In the genomic region with DNA sequence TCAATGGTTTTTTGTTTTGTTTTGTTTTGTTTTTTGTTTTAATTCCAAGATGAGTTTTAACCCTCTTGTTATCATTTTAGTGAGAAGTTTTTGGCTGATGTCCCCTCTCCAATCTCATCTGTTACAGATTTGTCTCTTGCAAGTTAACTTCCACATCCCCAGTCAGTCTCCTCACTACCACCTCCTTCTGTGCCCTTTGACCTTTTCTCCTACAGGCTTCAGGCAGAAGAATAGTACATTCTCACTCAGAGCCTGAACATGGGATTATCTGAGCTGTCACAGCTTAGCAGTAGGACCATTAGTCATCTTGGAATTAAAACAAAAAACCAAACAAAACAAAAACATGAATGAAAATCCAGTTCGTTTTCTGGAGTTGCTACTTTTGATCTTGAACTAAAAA, we compare ENCODE assay signal across 25 mouse cellular contexts.
DNase-seq lines count a peak whose midpoint lies in the region; ATAC-seq lines count a peak whose summit lies in the region.
"Had no signal": no experiment of that assay in that cellular context is flagged by ENCODE, and none has a peak within 500 bp of the region (broad histone marks: within the 10 kb centered on the region; RNA-seq: fewer than 3 reads in every experiment).

No protein-coding gene starts in this region.

- ATAC-seq in limb, embryonic 11.5 days (ENCODE audit: insufficient number of reproducible peaks, low FRiP score, low TSS enrichment, low read depth), result no peak
- ATAC-seq in lung, embryonic 16.5 days (ENCODE audit: low read depth), result peak; percentile 74; the same call in 1 of the 2 replicates
- ATAC-seq: forebrain, embryonic 13.5 days; forebrain, embryonic 16.5 days; hindbrain, postnatal 0 days had no signal

- no peaks in the 10 kb centered on the region for H3K36me3 ChIP-seq in limb, embryonic 11.5 days (ENCODE audit: control insufficient read depth, insufficient read depth, low read length)
- no peaks in the 10 kb centered on the region for H3K36me3 ChIP-seq in limb, embryonic 10.5 days
- H3K36me3 ChIP-seq in lung, embryonic 16.5 days (ENCODE audit: control insufficient read depth, insufficient read depth, low read length), result no peaks in the 10 kb centered on the region
- H3K36me3 ChIP-seq: forebrain, embryonic 10.5 days; heart, embryonic 10.5 days; heart, embryonic 13.5 days had no signal

- H3K27me3 ChIP-seq in limb, embryonic 11.5 days (ENCODE audit: control insufficient read depth, insufficient read depth, low read length), result no peaks in the 10 kb centered on the region
- no peaks in the 10 kb centered on the region for H3K27me3 ChIP-seq in limb, embryonic 10.5 days (ENCODE audit: low read depth, poor library complexity, severe bottlenecking)
- no peaks in the 10 kb centered on the region for H3K27me3 ChIP-seq in lung, embryonic 16.5 days (ENCODE audit: control insufficient read depth, insufficient read depth, low read depth, low read length)
- H3K27me3 ChIP-seq: forebrain, embryonic 13.5 days; heart, embryonic 13.5 days had no signal

- H3K27ac ChIP-seq in limb, embryonic 11.5 days (replicated peaks; ENCODE audit: low read depth, low read length), result no peak overlapping the region
- no peak overlapping the region for H3K27ac ChIP-seq in limb, embryonic 10.5 days
- no peak overlapping the region for H3K27ac ChIP-seq in lung, embryonic 16.5 days (ENCODE audit: low read length)
- H3K27ac ChIP-seq: forebrain, embryonic 10.5 days; forebrain, embryonic 13.5 days; heart, adult 2 months; heart, embryonic 10.5 days; heart, embryonic 13.5 days; hindbrain, embryonic 14.5 days; hindbrain, postnatal 0 days had no signal

- H3K4me3 ChIP-seq in limb, embryonic 11.5 days (ENCODE audit: low read depth, low read length), result no peak overlapping the region
- H3K4me3 ChIP-seq in limb, embryonic 10.5 days, result no peak overlapping the region
- no peak overlapping the region for H3K4me3 ChIP-seq in lung, embryonic 16.5 days (ENCODE audit: low read length)
- H3K4me3 ChIP-seq: forebrain, embryonic 10.5 days; forebrain, embryonic 13.5 days; heart, adult 2 months; heart, embryonic 10.5 days; heart, embryonic 13.5 days had no signal

- H3K4me2 ChIP-seq in limb, embryonic 11.5 days (ENCODE audit: low read depth, severe bottlenecking), result no peak overlapping the region
- no peak overlapping the region for H3K4me2 ChIP-seq in lung, embryonic 16.5 days (ENCODE audit: low read depth, low read length)
- H3K4me2 ChIP-seq: forebrain, embryonic 13.5 days; heart, embryonic 13.5 days; hindbrain, embryonic 14.5 days had no signal

- WGBS in limb, embryonic 11.5 days, result 41% methylated on average over 1 of the region's 1 CpGs
- 59% methylated on average over 1 of the region's 1 CpGs for WGBS in limb, embryonic 10.5 days
- WGBS in lung, embryonic 16.5 days, result 28% methylated on average over 1 of the region's 1 CpGs

- H3K9ac ChIP-seq in limb, embryonic 11.5 days (ENCODE audit: low read length), result no peak overlapping the region
- no peak overlapping the region for H3K9ac ChIP-seq in lung, embryonic 16.5 days (ENCODE audit: low read length)
- H3K9ac ChIP-seq: forebrain, embryonic 13.5 days; heart, embryonic 13.5 days; hindbrain, embryonic 14.5 days had no signal

- H3K4me1 ChIP-seq in limb, embryonic 11.5 days (ENCODE audit: control insufficient read depth, insufficient read depth, low read length), result no peaks in the 10 kb centered on the region
- H3K4me1 ChIP-seq in limb, embryonic 10.5 days, result peaks cover 22% of the 10 kb centered on the region
- no peaks in the 10 kb centered on the region; the same call in 1 of the 2 replicates for H3K4me1 ChIP-seq in lung, embryonic 16.5 days (replicated peaks; ENCODE audit: control insufficient read depth, insufficient read depth, low read length)

- DNase-seq in embryo, embryonic 10 days (ENCODE audit: low spot score), result peak; percentile 49
- DNase-seq in embryo, embryonic 9.5 days (ENCODE audit: extremely low spot score), result no peak
- peak; percentile 18 for DNase-seq in limb, embryonic 11.5 days (ENCODE audit: low spot score)
- no peak for DNase-seq in limb, embryonic 10.5 days (ENCODE audit: low spot score)
- DNase-seq in lung, postnatal 36 days, result no peak
- DNase-seq: adrenal gland, adult 2 months; adrenal gland, postnatal 14 days; cerebellum, adult 11 months; cerebellum, adult 2 months; cerebellum, adult 9-11 months; cerebellum, postnatal 25 days; embryo, embryonic 11 days; gastrocnemius, postnatal 10 days; gastrocnemius, postnatal 36 days; heart, adult 2 months; heart, postnatal 14 days; heart, postnatal 4 days had no signal

- no peaks in the 10 kb centered on the region for H3K9me3 ChIP-seq in limb, embryonic 11.5 days (ENCODE audit: control insufficient read depth, low read length)
- H3K9me3 ChIP-seq in limb, embryonic 10.5 days (replicated peaks), result no peaks in the 10 kb centered on the region
- no peaks in the 10 kb centered on the region for H3K9me3 ChIP-seq in lung, embryonic 16.5 days (ENCODE audit: control insufficient read depth, low read length)
- H3K9me3 ChIP-seq: forebrain, embryonic 10.5 days; forebrain, embryonic 13.5 days; heart, embryonic 10.5 days; heart, embryonic 13.5 days had no signal

Comparison
In these comparisons a context has a peak if more than half of its experiments do, and no peak if none do; other contexts are left out.
1. DNase-seq: peak in embryo, embryonic 10 days (single experiment) and limb, embryonic 11.5 days (single experiment); none in embryo, embryonic 9.5 days (single experiment), limb, embryonic 10.5 days (single experiment) and lung, postnatal 36 days (single experiment).